Mouse (Mus musculus) megakaryocyte progenitor cell, adult 5-6 weeks (primary cell): ENCODE measurements around the gene Oxld1. TPM values are rescaled to one million over a fixed set of nuclear protein-coding genes. Genes with fewer than 3 reads are reported as not detected.
"Not testable (repeated sequence)": the region's sequence is repeated elsewhere in the genome, so short reads cannot be mapped to it uniquely, and the experiment has no call there.

ENCODE experiments used
- ATAC-seq: replicated peaks from 2 replicates; pipeline ENCODE4 v1.8.0; 2016; ENCODE audit warnings: mild to moderate bottlenecking, moderate TSS enrichment, inconsistent platforms; ENCODE audit not compliant: poor library complexity
- total RNA-seq, 2 experiments: library from RNA; stranded (forward) in 1 of 2; stranded (reverse) in 1 of 2; fragments of 157-497, 149-512 nt in 1 of 2; fragments of 200-1000 nt in 1 of 2; gene quantifications; 2 replicates each; pipeline versions ENCODE4 v1.2.3 to v1.2.4; 2015 to 2017

The Oxld1 gene
- total RNA-seq, 2 experiments from 2014 or later, result 9.7 to 10.7 TPM

- peak; percentile 95 for ATAC-seq
Observed at GRCm38 (mm10) chr11:120437152-120437856, 20.6 kb downstream of the Oxld1 start, which contains the start of gene Nploc4. TSS of gene Nploc4 (minus strand) at chr11:120437708.

GRCm38 (mm10) chr11:120426727-120427126 lies 31.1 kb downstream of the Oxld1 start:
- no peak for ATAC-seq

GRCm38 (mm10) chr11:120423569-120424295 lies 34.1 kb downstream of the Oxld1 start:
- ATAC-seq, result peak; percentile 84

GRCm38 (mm10) chr11:120422651-120423568 lies 35.0 kb downstream of the Oxld1 start:
- ATAC-seq, result no peak

GRCm38 (mm10) chr11:120418592-120418991 lies 39.3 kb downstream of the Oxld1 start:
- ATAC-seq, result no peak

- ATAC-seq, result no peak
Observed at GRCm38 (mm10) chr11:120417852-120418251, 40.0 kb downstream of the Oxld1 start.

GRCm38 (mm10) chr11:120413621-120414020 lies 44.2 kb downstream of the Oxld1 start:
- not testable (repeated sequence) for ATAC-seq

Other genes with a start within 250 kb of the Oxld1 start
- gene Bahcc1, start 225.1 kb downstream of the Oxld1 start, total RNA-seq (2015), result 12.1 and 17.2 TPM in 2 replicates
- 3.9 and 5.4 TPM in 2 replicates for gene Bahcc1, start 225.1 kb downstream of the Oxld1 start, total RNA-seq (2017)
- gene Actg1, start 109.5 kb downstream of the Oxld1 start, total RNA-seq (2015), result 1,607 and 1,783 TPM in 2 replicates
- gene Actg1, start 109.5 kb downstream of the Oxld1 start, total RNA-seq (2017), result 724 and 844 TPM in 2 replicates
- not detected in 2 replicates for gene Fscn2, start 96.5 kb downstream of the Oxld1 start, total RNA-seq (2015)
- gene Fscn2, start 96.5 kb downstream of the Oxld1 start, total RNA-seq (2017), result not detected in 2 replicates
- 10.8 and 11.0 TPM in 2 replicates for gene Faap100, start 79.3 kb downstream of the Oxld1 start, total RNA-seq (2015)
- gene Faap100, start 79.3 kb downstream of the Oxld1 start, total RNA-seq (2017), result 6.5 and 7.0 TPM in 2 replicates
- gene Nploc4, start 20.4 kb downstream of the Oxld1 start, total RNA-seq (2015), result 37.2 and 41.0 TPM in 2 replicates
- gene Nploc4, start 20.4 kb downstream of the Oxld1 start, total RNA-seq (2017), result 34.3 and 35.4 TPM in 2 replicates
- gene Tspan10, start 15.4 kb downstream of the Oxld1 start, total RNA-seq (2015), result not detected in 2 replicates
- gene Tspan10, start 15.4 kb downstream of the Oxld1 start, total RNA-seq (2017), result not detected in 2 replicates
- 0.27 and 0.32 TPM in 2 replicates for gene Pde6g, start 4.6 kb downstream of the Oxld1 start, total RNA-seq (2015)
- not detected in 2 replicates for gene Pde6g, start 4.6 kb downstream of the Oxld1 start, total RNA-seq (2017)
- gene Ccdc137, start within 50 bp of the Oxld1 start, total RNA-seq (2015), result 24.9 and 27.2 TPM in 2 replicates
- gene Ccdc137, start within 50 bp of the Oxld1 start, total RNA-seq (2017), result 57.1 and 58.3 TPM in 2 replicates
- 13.8 and 19.8 TPM in 2 replicates for gene Arl16, start 9.5 kb upstream of the Oxld1 start, total RNA-seq (2015)
- 18.8 and 20.2 TPM in 2 replicates for gene Arl16, start 9.5 kb upstream of the Oxld1 start, total RNA-seq (2017)
- gene Mrpl12, start 26.5 kb upstream of the Oxld1 start, total RNA-seq (2015), result 107 and 121 TPM in 2 replicates
- 136 and 142 TPM in 2 replicates for gene Mrpl12, start 26.5 kb upstream of the Oxld1 start, total RNA-seq (2017)
- 11.9 and 14.4 TPM in 2 replicates for gene Slc25a10, start 33.8 kb upstream of the Oxld1 start, total RNA-seq (2015)
- gene Slc25a10, start 33.8 kb upstream of the Oxld1 start, total RNA-seq (2017), result 16.2 and 19.7 TPM in 2 replicates
- not detected in 2 replicates for gene Gcgr, start 72.6 kb upstream of the Oxld1 start, total RNA-seq (2015)
- gene Gcgr, start 72.6 kb upstream of the Oxld1 start, total RNA-seq (2017), result not detected in 2 replicates
- 71.6 and 75.3 TPM in 2 replicates for gene Mcrip1, start 91.7 kb upstream of the Oxld1 start, total RNA-seq (2015)
- gene Mcrip1, start 91.7 kb upstream of the Oxld1 start, total RNA-seq (2017), result 24.2 and 25.8 TPM in 2 replicates
- gene Ppp1r27, start 93.1 kb upstream of the Oxld1 start, total RNA-seq (2015), result not detected in 2 replicates
- 1.3 TPM in 1 of 2 replicates, not detected in the other for gene Ppp1r27, start 93.1 kb upstream of the Oxld1 start, total RNA-seq (2017)
- 669 and 748 TPM in 2 replicates for gene P4hb, start 115.2 kb upstream of the Oxld1 start, total RNA-seq (2015)
- 1,254 and 1,320 TPM in 2 replicates for gene P4hb, start 115.2 kb upstream of the Oxld1 start, total RNA-seq (2017)
- gene Arhgdia, start 123.6 kb upstream of the Oxld1 start, total RNA-seq (2015), result 401 and 420 TPM in 2 replicates
- 177 and 193 TPM in 2 replicates for gene Arhgdia, start 123.6 kb upstream of the Oxld1 start, total RNA-seq (2017)
- gene Alyref, start 140.3 kb upstream of the Oxld1 start, total RNA-seq (2015), result 197 and 227 TPM in 2 replicates
- 266 and 298 TPM in 2 replicates for gene Alyref, start 140.3 kb upstream of the Oxld1 start, total RNA-seq (2017)
- 66.2 and 67.6 TPM in 2 replicates for gene Anapc11, start 140.4 kb upstream of the Oxld1 start, total RNA-seq (2015)
- gene Anapc11, start 140.4 kb upstream of the Oxld1 start, total RNA-seq (2017), result 22.9 and 25.7 TPM in 2 replicates
- gene Npb, start 150.4 kb upstream of the Oxld1 start, total RNA-seq (2015), result 0.59 TPM in 1 of 2 replicates, not detected in the other
- gene Npb, start 150.4 kb upstream of the Oxld1 start, total RNA-seq (2017), result not detected in 2 replicates
- gene Pcyt2, start 159.9 kb upstream of the Oxld1 start, total RNA-seq (2015), result 15.9 and 20.2 TPM in 2 replicates
- gene Pcyt2, start 159.9 kb upstream of the Oxld1 start, total RNA-seq (2017), result 23.8 and 24.5 TPM in 2 replicates
- gene Sirt7, start 167.2 kb upstream of the Oxld1 start, total RNA-seq (2015), result 22.9 and 24.2 TPM in 2 replicates
- 60.4 and 63.4 TPM in 2 replicates for gene Sirt7, start 167.2 kb upstream of the Oxld1 start, total RNA-seq (2017)
- 15.0 and 16.4 TPM in 2 replicates for gene Mafg, start 175.5 kb upstream of the Oxld1 start, total RNA-seq (2015)
- gene Mafg, start 175.5 kb upstream of the Oxld1 start, total RNA-seq (2017), result 24.2 and 29.5 TPM in 2 replicates
- gene Pycr1, start 185.7 kb upstream of the Oxld1 start, total RNA-seq (2015), result 9.8 and 10.3 TPM in 2 replicates
- gene Pycr1, start 185.7 kb upstream of the Oxld1 start, total RNA-seq (2017), result 5.1 and 6.2 TPM in 2 replicates
- gene Myadml2, start 190.1 kb upstream of the Oxld1 start, total RNA-seq (2015), result 1.3 and 1.5 TPM in 2 replicates
- 4.0 TPM in 1 of 2 replicates, not detected in the other for gene Myadml2, start 190.1 kb upstream of the Oxld1 start, total RNA-seq (2017)
- not detected in 2 replicates for gene Notum, start 203.1 kb upstream of the Oxld1 start, total RNA-seq (2015)
- not detected in 2 replicates for gene Notum, start 203.1 kb upstream of the Oxld1 start, total RNA-seq (2017)
- 39.6 and 54.6 TPM in 2 replicates for gene Aspscr1, start 214.9 kb upstream of the Oxld1 start, total RNA-seq (2015)
- 33.7 and 46.6 TPM in 2 replicates for gene Aspscr1, start 214.9 kb upstream of the Oxld1 start, total RNA-seq (2017)